Mouse (Mus musculus) ZHBTc4 (cell line): ENCODE measurements around the gene Atg9a.
"Not testable (repeated sequence)": the region's sequence is repeated elsewhere in the genome, so short reads cannot be mapped to it uniquely, and the experiment has no call there.

ENCODE experiments used
- DNase-seq: peaks from one replicate; pipeline ENCODE4 v3.0.0-alpha.2; 2011; ENCODE audit warnings: low read depth, low spot score

The Atg9a gene

DNA sequence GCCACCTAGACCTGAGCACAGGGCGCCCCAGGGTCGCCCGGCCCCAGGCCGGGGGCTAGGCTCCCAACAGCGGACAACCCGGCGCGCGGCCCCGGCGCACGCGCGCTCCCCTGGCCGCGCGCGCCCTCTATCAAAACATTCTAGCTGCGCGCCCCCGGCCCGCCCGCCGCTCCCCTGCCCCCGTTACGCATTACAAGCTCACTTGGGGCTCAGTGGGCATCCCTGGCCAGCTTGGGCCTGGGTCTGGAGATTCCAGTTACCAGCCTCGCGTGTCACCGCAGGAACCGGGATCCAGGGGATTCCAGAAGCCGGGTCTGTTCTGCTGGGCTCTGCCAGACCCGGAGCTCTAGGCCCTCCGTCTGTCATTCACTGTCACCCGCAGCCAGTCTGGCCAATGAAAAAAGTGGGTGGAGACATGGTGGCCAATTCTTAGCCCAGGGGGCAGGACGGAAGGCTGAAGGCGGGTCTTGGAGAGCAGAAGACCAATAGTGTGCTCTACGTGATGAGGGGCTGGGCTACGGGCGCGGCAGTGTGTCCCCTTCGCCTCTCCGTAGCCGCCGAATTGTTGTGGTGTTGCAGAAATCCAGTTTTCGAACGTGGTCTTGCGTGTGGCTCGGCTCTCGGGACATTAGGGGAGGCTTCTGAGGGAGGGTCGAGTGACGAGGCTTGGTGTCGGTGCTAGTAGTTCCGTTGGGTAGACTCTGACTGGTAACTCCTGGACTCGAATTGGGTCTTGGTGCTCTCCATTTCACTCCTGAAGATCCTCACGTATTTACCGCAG is at the start of gene Atg9a, which contains the start of gene Ankzf1:
TSS of gene Atg9a (minus strand) at position 575 of the 781 bp plus-strand sequence.
TSS of gene Ankzf1 (plus strand) at position 530 of the 781 bp plus-strand sequence.
- DNase-seq: peak; percentile 99

DNA sequence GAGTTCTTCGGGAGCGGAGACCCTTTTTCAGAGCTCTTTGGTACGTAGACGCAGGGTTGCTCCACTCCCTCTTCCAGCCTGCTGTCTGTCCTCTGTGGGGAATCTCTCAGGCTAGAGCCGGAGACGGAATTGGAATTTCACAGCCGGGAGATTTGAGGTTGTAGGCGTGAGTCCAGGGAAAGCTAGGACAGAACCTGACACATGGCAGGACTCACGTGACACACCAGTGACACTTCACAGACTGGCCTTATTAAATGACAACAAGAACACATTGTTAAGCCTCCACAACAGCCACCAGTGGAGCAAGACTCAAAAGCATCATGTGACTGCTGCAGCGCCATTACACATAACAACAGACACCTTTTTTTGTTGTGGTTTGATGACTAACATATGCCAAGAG is 47.6 kb upstream of the Atg9a start:
- peak; percentile 61 for DNase-seq

DNA sequence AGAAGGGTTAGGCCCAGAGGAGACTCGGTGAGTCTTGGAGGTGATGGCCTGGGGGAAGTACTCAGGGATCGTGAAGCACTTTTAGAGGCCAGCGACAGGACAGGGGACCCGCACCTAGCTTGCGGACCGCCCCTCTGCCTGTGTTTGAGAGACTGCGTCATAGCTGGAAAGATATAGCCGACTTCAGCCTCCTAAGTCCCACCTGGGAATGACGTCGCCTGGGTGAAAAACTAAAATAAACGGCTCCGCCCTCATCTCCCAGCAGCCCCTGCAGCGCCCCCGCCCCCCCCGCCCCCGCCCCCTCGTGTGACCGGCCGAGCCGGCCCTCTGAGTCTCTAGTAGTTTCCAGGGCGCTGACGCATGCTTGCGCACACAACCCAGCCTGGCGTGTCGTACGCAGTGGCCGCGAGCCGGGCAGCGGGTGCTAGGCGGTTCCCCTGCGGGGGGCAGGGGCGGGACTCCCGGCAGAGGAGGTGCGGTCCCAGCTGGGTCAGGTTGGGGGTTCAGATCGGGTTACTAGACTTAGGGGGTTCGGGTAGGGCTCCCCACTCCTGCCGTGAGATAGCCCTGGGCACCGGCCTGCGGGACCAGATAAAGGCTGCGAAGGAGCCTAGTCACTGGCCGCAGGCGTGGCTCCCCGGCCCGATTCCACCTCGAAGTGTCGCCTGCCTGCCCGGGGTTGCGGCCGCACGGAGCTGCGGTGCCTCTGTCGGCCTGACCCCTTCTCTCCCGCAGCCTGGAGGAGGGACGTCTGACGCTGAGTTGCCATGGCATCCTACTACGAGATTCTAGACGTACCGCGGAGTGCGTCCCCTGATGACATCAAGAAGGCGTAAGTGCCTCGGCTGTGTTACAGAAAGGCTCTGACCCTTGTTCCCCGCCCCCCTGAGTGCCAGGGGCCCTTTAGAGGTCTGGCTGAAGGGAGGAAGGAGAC is 44.4 kb upstream of the Atg9a start, which contains the start of gene Dnajb2:
TSS of gene Dnajb2 (plus strand) at position 290 of the 934 bp plus-strand sequence.
- DNase-seq: peak; percentile 85

- peak; percentile 79 for DNase-seq
Measured at GRCm38 (mm10) chr1:75234606-75235005, 42.6 kb upstream of the Atg9a start.

DNA sequence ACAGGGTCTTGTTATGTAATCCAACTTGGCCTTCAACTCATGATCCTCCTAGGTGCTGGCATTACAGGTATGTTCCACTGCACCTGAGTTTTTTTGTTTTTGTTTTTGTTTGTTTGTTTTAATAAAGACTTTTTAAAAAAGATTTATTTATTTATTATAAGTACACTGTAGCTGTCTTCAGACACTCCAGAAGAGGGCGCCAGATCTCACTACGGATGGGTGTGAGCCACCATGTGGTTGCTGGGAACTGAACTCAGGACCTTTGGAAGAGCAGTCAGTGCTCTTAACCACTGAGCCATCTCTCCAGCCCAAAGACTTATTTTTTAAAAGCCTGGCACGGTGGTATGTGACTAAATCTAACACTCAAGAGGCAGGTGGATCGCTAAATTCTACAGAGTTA is 40.5 kb upstream of the Atg9a start:
- DNase-seq: not testable (repeated sequence)

- DNase-seq: no peak
Measured at GRCm38 (mm10) chr1:75231664-75232152, 39.7 kb upstream of the Atg9a start, which contains the start of gene A630095N17Rik. A630095N17Rik (minus strand) TSS chr1:75232102.

GRCm38 (mm10) chr1:75231224-75231623 is 39.2 kb upstream of the Atg9a start:
- no peak for DNase-seq

GRCm38 (mm10) chr1:75230335-75230994 is 38.5 kb upstream of the Atg9a start:
- DNase-seq: no peak

GRCm38 (mm10) chr1:75229158-75229557 is 37.2 kb upstream of the Atg9a start:
- no peak for DNase-seq

- DNase-seq: peak; percentile 78
Measured at GRCm38 (mm10) chr1:75227653-75228052, 35.7 kb upstream of the Atg9a start.

DNA sequence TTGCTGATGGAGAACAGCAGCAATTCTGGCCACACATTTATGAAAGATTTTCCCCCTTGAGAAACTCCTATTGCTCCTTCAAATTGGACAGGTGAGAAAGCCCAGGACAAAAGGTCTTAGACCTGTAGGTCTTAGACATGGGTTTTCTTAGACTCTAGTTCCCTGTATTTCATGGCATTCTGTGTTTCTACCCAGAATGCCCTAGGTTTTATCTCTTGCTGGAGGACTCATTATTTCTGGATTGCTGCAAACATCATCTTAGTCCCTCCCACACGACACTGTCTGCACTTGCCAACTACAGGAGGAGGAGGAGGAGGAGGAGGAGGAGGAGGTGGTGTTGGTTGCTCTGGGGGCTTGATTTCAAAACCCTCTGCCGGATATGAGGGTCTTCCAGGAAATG is 34.1 kb upstream of the Atg9a start:
- DNase-seq: no peak

GRCm38 (mm10) chr1:75225473-75225872 is 33.5 kb upstream of the Atg9a start:
- no peak for DNase-seq

- DNase-seq: no peak
Measured at GRCm38 (mm10) chr1:75223532-75223931, 31.5 kb upstream of the Atg9a start.

DNA sequence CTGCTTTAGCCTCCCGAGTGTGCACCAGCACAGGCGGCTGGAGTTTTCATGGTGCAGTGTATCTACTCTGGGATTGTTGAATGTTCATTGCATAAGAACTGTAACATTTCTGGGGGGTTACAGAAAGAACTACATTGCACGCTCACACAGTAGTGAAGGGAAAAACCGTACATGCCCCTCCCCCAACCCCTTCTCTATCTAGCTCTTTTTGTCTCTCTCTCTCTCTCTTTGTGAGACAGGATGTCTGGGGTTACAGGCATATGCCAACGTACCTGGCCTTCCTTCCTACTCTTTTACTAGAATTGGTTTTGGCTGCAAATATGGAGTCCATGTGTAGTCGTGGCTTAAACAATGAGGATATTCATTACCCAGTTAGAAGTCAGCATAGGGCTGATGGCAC is 30.9 kb upstream of the Atg9a start:
- no peak for DNase-seq

GRCm38 (mm10) chr1:75221538-75221937 is 29.5 kb upstream of the Atg9a start:
- DNase-seq: no peak

GRCm38 (mm10) chr1:75219531-75219930 is 27.5 kb upstream of the Atg9a start, which contains the start of gene Tuba4a:
Tuba4a (minus strand) TSS chr1:75219865.
- DNase-seq: no peak

DNA sequence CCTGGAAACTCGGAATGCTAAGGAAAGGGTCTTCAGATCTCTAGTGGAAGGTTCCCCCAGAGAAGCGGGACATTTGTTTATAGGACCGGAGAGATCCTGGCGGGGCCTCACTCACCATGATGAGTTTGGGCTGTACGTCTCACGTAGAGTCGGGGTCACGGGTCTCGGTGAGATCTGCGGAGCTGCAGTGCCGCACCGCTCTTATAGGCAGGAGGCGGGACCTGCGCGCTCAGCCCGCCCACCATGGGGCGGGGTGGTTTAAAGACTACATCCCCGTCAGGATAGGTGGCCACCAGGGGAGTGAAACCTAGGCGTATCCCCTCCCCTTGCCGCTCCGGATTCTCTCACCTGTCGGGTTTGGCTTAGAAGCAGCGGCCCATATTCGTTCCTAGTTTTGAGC is 27.1 kb upstream of the Atg9a start:
- peak; percentile 96 for DNase-seq

- peak; percentile 39 for DNase-seq
Measured at GRCm38 (mm10) chr1:75218227-75219001, 26.4 kb upstream of the Atg9a start.

GRCm38 (mm10) chr1:75217893-75218226 is 25.9 kb upstream of the Atg9a start:
- DNase-seq: peak; percentile 18

DNA sequence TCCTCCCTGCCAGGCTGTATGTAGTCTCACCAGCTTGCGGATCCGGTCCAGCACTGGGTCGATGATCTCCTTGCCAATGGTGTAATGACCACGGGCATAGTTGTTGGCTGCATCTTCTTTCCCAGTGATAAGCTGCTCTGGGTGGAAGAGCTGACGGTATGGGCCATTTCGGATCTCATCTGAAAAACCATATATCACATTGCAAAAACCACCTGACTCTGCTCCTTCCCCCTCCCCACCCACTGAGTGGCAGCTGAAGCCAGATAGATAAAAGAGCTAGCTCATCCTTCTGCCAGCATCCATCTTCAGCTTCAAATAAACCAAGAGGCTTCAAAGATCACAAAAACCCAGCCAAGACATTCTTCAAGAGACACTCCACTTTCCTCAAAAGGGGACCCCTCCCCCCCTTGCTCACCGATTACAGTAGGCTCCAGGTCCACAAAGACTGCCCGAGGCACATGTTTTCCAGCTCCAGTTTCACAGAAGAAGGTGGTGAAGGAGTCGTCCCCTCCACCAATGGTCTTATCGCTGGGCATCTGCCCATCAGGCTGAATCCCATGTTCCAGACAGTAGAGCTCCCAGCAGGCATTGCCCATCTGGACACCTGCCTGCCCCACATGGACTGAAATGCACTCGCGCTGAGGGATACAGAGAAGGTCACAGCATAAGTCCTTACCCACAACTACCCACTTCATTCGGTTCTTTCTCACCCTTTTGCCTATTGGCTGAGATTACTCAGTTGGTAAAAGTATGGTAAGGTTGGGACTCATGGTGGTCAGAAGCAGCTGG is 25.0 kb upstream of the Atg9a start:
- DNase-seq: no peak
